9 mouse cellular contexts compared by ENCODE assay signal in genomic region chr8:45644651-45645050, GRCm38 (mm10).
"Had no signal": no experiment of that assay in that cellular context is flagged by ENCODE, and none has a peak within 500 bp of the region (broad histone marks: within the 10 kb centered on the region; RNA-seq: fewer than 3 reads in every experiment).

No protein-coding gene starts in this region.

- H3K27me3 ChIP-seq: limb, embryonic 13.5 days; midbrain, embryonic 12.5 days had no signal

- H3K27ac ChIP-seq: limb, embryonic 13.5 days; liver, embryonic 14.5 days; midbrain, embryonic 12.5 days had no signal

- H3K36me3 ChIP-seq: limb, embryonic 13.5 days had no signal

- H3K4me1 ChIP-seq: limb, embryonic 13.5 days; midbrain, embryonic 12.5 days had no signal

- H3K9ac ChIP-seq: limb, embryonic 13.5 days; liver, embryonic 14.5 days; midbrain, embryonic 12.5 days had no signal

- H3K9me3 ChIP-seq: limb, embryonic 13.5 days; midbrain, embryonic 12.5 days had no signal

- H3K4me3 ChIP-seq: limb, embryonic 13.5 days; midbrain, embryonic 12.5 days had no signal

- DNase-seq: kidney, postnatal 14 days; left cerebral cortex, postnatal 4 days; lung, adult 18-20 months; right cerebral cortex, postnatal 4 days; spleen, adult 18-20 months; thymus, postnatal 36 days had no signal

- H3K4me2 ChIP-seq: limb, embryonic 13.5 days; midbrain, embryonic 12.5 days had no signal
